Mouse (Mus musculus): ENCODE data around the gene Cers2. TPM values are rescaled to one million over a fixed set of nuclear protein-coding genes. Genes with fewer than 3 reads are reported as not detected.

The Cers2 gene
- 158 and 170 TPM in 2 replicates for polyA plus RNA-seq (2016; fragmentation: Nextera tagmentation; extraction: Ambion mirVana)

GRCm38 (mm10) chr3:95314486-95315093 is at the start of gene Cers2:
TSS of gene Cers2 (plus strand) at chr3:95314791.
- Histone ChIP-seq H3K9me3 (no peaks in the 10 kb centered on the region), H3K36me3 (peaks cover 7% of the 10 kb centered on the region), H3K4me3 (replicated peaks) (peak within 1 kb of the TSS; percentile 87), H3K27ac (peak within 1 kb of the TSS; percentile 97), H3K27me3 (no peaks in the 10 kb centered on the region), H3K4me2 (peak within 1 kb of the TSS; percentile 82), H3K4me1 (replicated peaks) (peaks cover 27% of the 10 kb centered on the region), H3K9ac (replicated peaks) (peak within 1 kb of the TSS; percentile 99)
- 4% methylated on average over 27 of the region's 27 CpGs for WGBS
- ATAC-seq (ENCODE audit: insufficient number of reproducible peaks, insufficient read depth, low FRiP score, low TSS enrichment, low read depth) = peak; percentile 33

- Histone ChIP-seq H3K36me3 (peaks cover 81% of the 10 kb centered on the region), H3K4me1 (replicated peaks) (no peaks in the 10 kb centered on the region), H3K9me3 (no peaks in the 10 kb centered on the region), H3K27ac (no peak overlapping the region), H3K27me3 (no peaks in the 10 kb centered on the region), H3K4me3 (replicated peaks) (no peak overlapping the region), H3K4me2 (no peak overlapping the region), H3K9ac (replicated peaks) (no peak overlapping the region)
- 94% methylated on average over 3 of the region's 3 CpGs for WGBS
- no peak for ATAC-seq (ENCODE audit: insufficient number of reproducible peaks, insufficient read depth, low FRiP score, low TSS enrichment, low read depth)
Observed at GRCm38 (mm10) chr3:95266052-95266451, 48.5 kb upstream of the Cers2 start.

- ATAC-seq (ENCODE audit: insufficient number of reproducible peaks, insufficient read depth, low FRiP score, low TSS enrichment, low read depth) = no peak
- Histone ChIP-seq H3K4me1 (replicated peaks) (no peaks in the 10 kb centered on the region), H3K4me3 (replicated peaks) (no peak overlapping the region), H3K27me3 (no peaks in the 10 kb centered on the region), H3K9ac (replicated peaks) (no peak overlapping the region), H3K9me3 (no peaks in the 10 kb centered on the region), H3K36me3 (peaks cover 68% of the 10 kb centered on the region), H3K4me2 (no peak overlapping the region), H3K27ac (no peak overlapping the region)
Observed at GRCm38 (mm10) chr3:95267855-95268254, 46.7 kb upstream of the Cers2 start.

- Histone ChIP-seq H3K36me3 (peaks cover 62% of the 10 kb centered on the region), H3K4me2 (no peak overlapping the region), H3K9ac (replicated peaks) (no peak overlapping the region), H3K27ac (no peak overlapping the region), H3K9me3 (no peaks in the 10 kb centered on the region), H3K27me3 (no peaks in the 10 kb centered on the region), H3K4me3 (replicated peaks) (no peak overlapping the region), H3K4me1 (replicated peaks) (no peaks in the 10 kb centered on the region)
- ATAC-seq (ENCODE audit: insufficient number of reproducible peaks, insufficient read depth, low FRiP score, low TSS enrichment, low read depth) = no peak
- WGBS = 88% methylated on average over 5 of the region's 5 CpGs
Observed at GRCm38 (mm10) chr3:95269789-95270188, 44.8 kb upstream of the Cers2 start.

- H3K4me2 ChIP-seq = no peak overlapping the region
- no peak overlapping the region for H3K27ac ChIP-seq
- no peak for ATAC-seq (ENCODE audit: insufficient number of reproducible peaks, insufficient read depth, low FRiP score, low TSS enrichment, low read depth)
- 88% methylated on average over 12 of the region's 12 CpGs for WGBS
- H3K36me3 ChIP-seq = peaks cover 54% of the 10 kb centered on the region
- H3K4me1 ChIP-seq (replicated peaks) = no peaks in the 10 kb centered on the region
- H3K9ac ChIP-seq (replicated peaks) = no peak overlapping the region
- no peak overlapping the region for H3K4me3 ChIP-seq (replicated peaks)
- H3K9me3 ChIP-seq = no peaks in the 10 kb centered on the region
- H3K27me3 ChIP-seq = no peaks in the 10 kb centered on the region
Observed at GRCm38 (mm10) chr3:95270766-95271364, 43.7 kb upstream of the Cers2 start.

- Histone ChIP-seq H3K9me3 (no peaks in the 10 kb centered on the region), H3K36me3 (peaks cover 33% of the 10 kb centered on the region; the same call in 1 of the 2 replicates), H3K4me2 (no peak overlapping the region), H3K27ac (no peak overlapping the region), H3K4me3 (replicated peaks) (no peak overlapping the region), H3K4me1 (replicated peaks) (no peaks in the 10 kb centered on the region), H3K9ac (replicated peaks) (no peak overlapping the region), H3K27me3 (no peaks in the 10 kb centered on the region)
- ATAC-seq (ENCODE audit: insufficient number of reproducible peaks, insufficient read depth, low FRiP score, low TSS enrichment, low read depth) = no peak
- WGBS = 95% methylated on average over 5 of the region's 5 CpGs
Observed at GRCm38 (mm10) chr3:95273471-95273870, 41.1 kb upstream of the Cers2 start.

- Histone ChIP-seq H3K4me1 (replicated peaks) (no peaks in the 10 kb centered on the region), H3K27ac (no peak overlapping the region), H3K9me3 (no peaks in the 10 kb centered on the region), H3K9ac (replicated peaks) (no peak overlapping the region), H3K4me3 (replicated peaks) (no peak overlapping the region), H3K27me3 (no peaks in the 10 kb centered on the region), H3K36me3 (peaks cover 23% of the 10 kb centered on the region; the same call in 1 of the 2 replicates), H3K4me2 (no peak overlapping the region)
- no peak for ATAC-seq (ENCODE audit: insufficient number of reproducible peaks, insufficient read depth, low FRiP score, low TSS enrichment, low read depth)
- WGBS = 96% methylated on average over 4 of the region's 4 CpGs
Observed at GRCm38 (mm10) chr3:95274453-95274852, 40.1 kb upstream of the Cers2 start.

- Histone ChIP-seq H3K36me3 (peaks cover 19% of the 10 kb centered on the region; the same call in 1 of the 2 replicates), H3K4me3 (replicated peaks) (no peak overlapping the region), H3K4me1 (replicated peaks) (no peaks in the 10 kb centered on the region), H3K9ac (replicated peaks) (no peak overlapping the region), H3K27me3 (no peaks in the 10 kb centered on the region), H3K9me3 (no peaks in the 10 kb centered on the region), H3K4me2 (no peak overlapping the region), H3K27ac (no peak overlapping the region)
- 77% methylated on average over 6 of the region's 6 CpGs for WGBS
- no peak for ATAC-seq (ENCODE audit: insufficient number of reproducible peaks, insufficient read depth, low FRiP score, low TSS enrichment, low read depth)
Observed at GRCm38 (mm10) chr3:95275161-95275560, 39.4 kb upstream of the Cers2 start.

GRCm38 (mm10) chr3:95276428-95276934 is 38.1 kb upstream of the Cers2 start:
- H3K27me3 ChIP-seq = no peaks in the 10 kb centered on the region
- no peak for ATAC-seq (ENCODE audit: insufficient number of reproducible peaks, insufficient read depth, low FRiP score, low TSS enrichment, low read depth)
- WGBS = 65% methylated on average over 5 of the region's 5 CpGs
- H3K4me1 ChIP-seq (replicated peaks) = peaks cover 3% of the 10 kb centered on the region
- no peaks in the 10 kb centered on the region for H3K9me3 ChIP-seq
- no peak overlapping the region for H3K4me3 ChIP-seq (replicated peaks)
- H3K27ac ChIP-seq = no peak overlapping the region
- no peak overlapping the region for H3K9ac ChIP-seq (replicated peaks)
- no peak overlapping the region for H3K4me2 ChIP-seq
- peaks cover 19% of the 10 kb centered on the region; the same call in 1 of the 2 replicates for H3K36me3 ChIP-seq

GRCm38 (mm10) chr3:95277149-95277551 is 37.4 kb upstream of the Cers2 start:
- H3K27ac ChIP-seq = no peak overlapping the region
- H3K9me3 ChIP-seq = no peaks in the 10 kb centered on the region
- WGBS = 100% methylated on average over 1 of the region's 1 CpGs

GRCm38 (mm10) chr3:95280747-95281146 is 33.8 kb upstream of the Cers2 start:
- no peaks in the 10 kb centered on the region for H3K27me3 ChIP-seq
- peak overlapping the region; percentile 87 for H3K27ac ChIP-seq
- H3K4me2 ChIP-seq = peak overlapping the region; percentile 79
- H3K9ac ChIP-seq (replicated peaks) = peak overlapping the region; percentile 81
- peak overlapping the region; percentile 73 for H3K4me3 ChIP-seq (replicated peaks)
- no peaks in the 10 kb centered on the region for H3K9me3 ChIP-seq
- no peak for ATAC-seq (ENCODE audit: insufficient number of reproducible peaks, insufficient read depth, low FRiP score, low TSS enrichment, low read depth)
- 18% methylated on average over 8 of the region's 8 CpGs for WGBS
- H3K4me1 ChIP-seq (replicated peaks) = peaks cover 20% of the 10 kb centered on the region
- H3K36me3 ChIP-seq = peaks cover 3% of the 10 kb centered on the region; the same call in 1 of the 2 replicates

More at GRCm38 (mm10) chr3:95277149-95277551, 37.4 kb upstream of the Cers2 start:
- H3K9ac ChIP-seq (replicated peaks) = no peak overlapping the region
- no peaks in the 10 kb centered on the region for H3K27me3 ChIP-seq
- no peak for ATAC-seq (ENCODE audit: insufficient number of reproducible peaks, insufficient read depth, low FRiP score, low TSS enrichment, low read depth)
- H3K4me3 ChIP-seq (replicated peaks) = no peak overlapping the region
- peaks cover 3% of the 10 kb centered on the region for H3K4me1 ChIP-seq (replicated peaks)
- no peak overlapping the region for H3K4me2 ChIP-seq
- peaks cover 19% of the 10 kb centered on the region; the same call in 1 of the 2 replicates for H3K36me3 ChIP-seq
